Mouse (Mus musculus) heart, embryonic 11.5 days (tissue): ENCODE data around the gene Kif26b. TPM values are rescaled to one million over a fixed set of nuclear protein-coding genes. Genes with fewer than 3 reads are reported as not detected.

ENCODE experiments used
- ATAC-seq: fragments of 200-750 bp; cut with Nextera tagmentation; replicated peaks from 2 replicates; pipeline ENCODE4 v1.8.0; 2017; ENCODE audit warnings: moderate library complexity; ENCODE audit not compliant: insufficient number of reproducible peaks, low FRiP score, low TSS enrichment
- H3K27ac ChIP-seq: fragments of 300-500 bp; sonication (generic); 2 replicates; pipeline ENCODE4 v1.5.1; 2014; ENCODE audit warnings: mild to moderate bottlenecking, low read depth, low read length
- H3K27me3 ChIP-seq: fragments of 300-500 bp; sonication (generic); 2 replicates; pipeline ENCODE4 v1.6.1; 2014; ENCODE audit warnings: mild to moderate bottlenecking, low read length, mixed read lengths; ENCODE audit not compliant: control insufficient read depth, insufficient read depth
- H3K36me3 ChIP-seq: fragments of 300-500 bp; sonication (generic); 2 replicates; pipeline ENCODE4 v1.6.1; 2014; ENCODE audit warnings: mild to moderate bottlenecking, low read length, moderate library complexity, mixed read lengths; ENCODE audit not compliant: control insufficient read depth, insufficient read depth
- H3K4me1 ChIP-seq: fragments of 300-500 bp; sonication (generic); 2 replicates; pipeline ENCODE4 v1.6.1; 2014; ENCODE audit warnings: low read length; ENCODE audit not compliant: control insufficient read depth, insufficient read depth
- H3K4me2 ChIP-seq: fragments of 300-500 bp; sonication (generic); 2 replicates; pipeline ENCODE4 v1.6.1; 2014; ENCODE audit warnings: mild to moderate bottlenecking, moderate library complexity
- H3K4me3 ChIP-seq: fragments of 300-500 bp; sonication (generic); 2 replicates; pipeline ENCODE4 v1.5.1; 2014; ENCODE audit warnings: low read depth, low read length
- H3K9ac ChIP-seq: fragments of 300-500 bp; sonication (generic); 2 replicates; pipeline ENCODE4 v1.6.1; 2014; ENCODE audit warnings: mild to moderate bottlenecking, low read depth, low read length, moderate library complexity
- H3K9me3 ChIP-seq: fragments of 300-500 bp; sonication (generic); replicated peaks from 2 replicates; pipeline ENCODE4 v1.6.1; 2016; ENCODE audit warnings: low read length; ENCODE audit not compliant: control insufficient read depth
- WGBS: fragments of 180-500 bp; shearing (Covaris S2); extraction: QIAGEN DNeasy Blood & Tissue Kit; methylation state at CpG from one replicate; pipeline ENCODE4 v1.1.7; 2014; ENCODE audit not compliant: insufficient replicate concordance; 5-methylcytosine and 5-hydroxymethylcytosine counted together
- polyA plus RNA-seq: library from polyadenylated mRNA; unstranded; fragments of >200 nt; fragmentation: Nextera tagmentation; extraction: Ambion mirVana; gene quantifications from 2 replicates; pipeline ENCODE4 v1.2.1, GENCODE M21; 2014

Kif26b gene
- polyA plus RNA-seq, 1 experiment from 2014 or later: 18.9 TPM

DNA sequence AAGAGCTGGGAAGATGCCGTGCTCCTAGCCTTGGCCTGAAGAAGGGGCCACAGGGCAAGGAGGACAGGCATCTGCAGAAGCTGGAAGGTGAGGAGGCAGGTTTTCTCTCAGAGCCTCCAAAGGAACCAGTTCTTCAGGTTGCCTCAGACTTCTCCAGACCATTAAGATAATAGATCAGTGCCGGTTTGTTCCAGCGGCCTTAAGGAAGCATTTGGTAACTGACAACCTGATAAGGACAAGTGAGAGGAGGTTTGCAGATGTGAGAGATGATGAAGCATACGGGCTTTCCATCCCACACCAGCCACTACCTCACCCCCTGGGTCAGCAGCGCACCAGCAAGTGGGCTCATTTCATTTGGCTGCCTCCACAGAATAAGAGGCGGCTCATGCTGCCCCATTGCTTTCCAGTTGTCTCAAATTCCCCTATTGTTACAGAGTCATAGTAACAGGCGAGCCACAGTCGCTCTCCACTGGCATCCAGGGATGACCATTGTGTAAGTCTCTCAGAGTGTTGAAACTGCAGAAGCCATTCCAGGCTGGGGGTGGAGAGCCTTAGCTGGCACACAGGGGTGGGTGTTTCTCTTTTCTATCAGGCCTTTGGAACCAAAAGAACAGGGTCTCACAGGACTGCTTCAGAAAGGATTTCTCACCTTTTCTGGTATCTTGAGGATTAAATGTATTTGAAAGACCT, 156.2 kb downstream of the Kif26b start:
- WGBS: 53% methylated on average over 8 of the region's 8 CpGs
- H3K27ac ChIP-seq: no peak overlapping the region
- no peak overlapping the region for H3K4me3 ChIP-seq
- H3K9ac ChIP-seq: no peak overlapping the region
- H3K4me1 ChIP-seq: peaks cover 22% of the 10 kb centered on the region
- no peak overlapping the region for H3K4me2 ChIP-seq
- no peaks in the 10 kb centered on the region for H3K27me3 ChIP-seq
- H3K36me3 ChIP-seq: peaks cover 3% of the 10 kb centered on the region; the same call in 1 of the 2 replicates
- ATAC-seq: no peak
- no peaks in the 10 kb centered on the region for H3K9me3 ChIP-seq

- Histone ChIP-seq H3K9ac (no peak overlapping the region), H3K36me3 (no peaks in the 10 kb centered on the region), H3K4me2 (no peak overlapping the region), H3K27me3 (no peaks in the 10 kb centered on the region), H3K27ac (0 out of 2 replicates have a peak overlapping the region, but pooled peaks have one; percentile 41), H3K4me3 (no peak overlapping the region), H3K9me3 (no peaks in the 10 kb centered on the region), H3K4me1 (peaks cover 25% of the 10 kb centered on the region)
- ATAC-seq: no peak
Measured at GRCm38 (mm10) chr1:178686881-178687280, 158.0 kb downstream of the Kif26b start.

DNA sequence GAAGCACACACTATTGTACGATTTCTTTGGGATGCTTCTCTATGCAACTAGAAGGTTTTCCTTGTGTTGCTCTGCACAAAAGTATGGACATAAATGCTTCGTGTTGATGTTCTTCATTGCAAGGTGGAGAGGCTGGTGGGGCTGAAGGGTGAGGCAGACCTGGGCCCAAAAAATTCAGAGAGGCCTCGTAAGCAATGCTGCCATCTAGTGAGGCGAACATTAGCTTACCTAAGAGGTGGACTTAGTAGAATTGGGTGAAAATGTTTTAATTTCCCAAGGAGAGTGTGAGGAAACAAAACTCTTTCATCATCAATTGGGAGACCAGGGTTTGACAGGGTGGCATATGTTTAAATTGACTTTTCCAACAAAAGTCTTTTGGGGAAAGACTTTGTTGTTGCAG, 160.6 kb downstream of the Kif26b start:
- no peaks in the 10 kb centered on the region for H3K27me3 ChIP-seq
- no peaks in the 10 kb centered on the region for H3K9me3 ChIP-seq
- no peak for ATAC-seq
- 62% methylated on average over 4 of the region's 4 CpGs for WGBS
- H3K36me3 ChIP-seq: no peaks in the 10 kb centered on the region
- no peak overlapping the region for H3K27ac ChIP-seq
- no peak overlapping the region for H3K4me2 ChIP-seq
- H3K9ac ChIP-seq: no peak overlapping the region
- no peak overlapping the region for H3K4me3 ChIP-seq
- peaks cover 22% of the 10 kb centered on the region for H3K4me1 ChIP-seq

DNA sequence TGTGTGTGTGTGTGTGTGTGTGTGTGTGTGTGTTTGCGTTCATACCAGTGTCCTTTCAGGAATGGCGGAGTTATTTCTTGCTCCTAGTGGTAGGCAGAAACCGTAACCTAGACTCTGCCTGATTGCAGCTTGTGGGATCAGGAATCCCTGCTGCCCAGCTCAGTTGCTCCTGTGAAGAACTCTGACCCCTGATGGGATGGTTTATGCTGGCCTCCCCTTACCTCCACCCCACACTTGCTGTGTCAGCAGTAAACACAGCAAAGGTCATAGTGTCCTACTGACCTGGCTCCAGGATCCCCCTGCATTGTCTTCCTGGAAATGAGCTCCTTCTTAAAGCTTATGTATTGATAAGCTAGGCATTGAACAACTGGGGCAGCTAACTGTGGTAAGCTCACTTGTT, 162.8 kb downstream of the Kif26b start:
- ATAC-seq: no peak
- peaks cover 10% of the 10 kb centered on the region for H3K4me1 ChIP-seq
- H3K27ac ChIP-seq: no peak overlapping the region
- no peak overlapping the region for H3K9ac ChIP-seq
- H3K36me3 ChIP-seq: no peaks in the 10 kb centered on the region
- WGBS: 87% methylated on average over 3 of the region's 3 CpGs
- no peak overlapping the region for H3K4me3 ChIP-seq
- no peaks in the 10 kb centered on the region for H3K9me3 ChIP-seq
- no peak overlapping the region for H3K4me2 ChIP-seq
- no peaks in the 10 kb centered on the region for H3K27me3 ChIP-seq

GRCm38 (mm10) chr1:178700102-178700501, 171.2 kb downstream of the Kif26b start:
- H3K9me3 ChIP-seq: no peaks in the 10 kb centered on the region
- WGBS: 71% methylated on average over 4 of the region's 4 CpGs
- no peak overlapping the region for H3K4me3 ChIP-seq
- H3K36me3 ChIP-seq: no peaks in the 10 kb centered on the region
- no peaks in the 10 kb centered on the region; the same call in 1 of the 2 replicates for H3K4me1 ChIP-seq
- ATAC-seq: no peak
- H3K27me3 ChIP-seq: no peaks in the 10 kb centered on the region
- no peak overlapping the region for H3K4me2 ChIP-seq
- H3K27ac ChIP-seq: no peak overlapping the region
- no peak overlapping the region for H3K9ac ChIP-seq

- H3K36me3 ChIP-seq: peaks cover 4% of the 10 kb centered on the region
- WGBS: 50% methylated on average over 8 of the region's 8 CpGs
- no peak overlapping the region for H3K9ac ChIP-seq
- H3K4me3 ChIP-seq: no peak overlapping the region
- no peak overlapping the region for H3K4me2 ChIP-seq
- no peaks in the 10 kb centered on the region; the same call in 1 of the 2 replicates for H3K4me1 ChIP-seq
- ATAC-seq: no peak
- H3K27ac ChIP-seq: no peak overlapping the region
- no peaks in the 10 kb centered on the region for H3K9me3 ChIP-seq
- H3K27me3 ChIP-seq: no peaks in the 10 kb centered on the region
Measured at GRCm38 (mm10) chr1:178703496-178703895, 174.6 kb downstream of the Kif26b start.

GRCm38 (mm10) chr1:178707925-178708351, 179.0 kb downstream of the Kif26b start:
- H3K27me3 ChIP-seq: no peaks in the 10 kb centered on the region
- H3K4me2 ChIP-seq: no peak overlapping the region
- H3K27ac ChIP-seq: no peak overlapping the region
- H3K4me3 ChIP-seq: no peak overlapping the region
- H3K4me1 ChIP-seq: peaks cover 13% of the 10 kb centered on the region
- no peak for ATAC-seq
- WGBS: 62% methylated on average over 7 of the region's 7 CpGs
- H3K9me3 ChIP-seq: no peaks in the 10 kb centered on the region
- H3K36me3 ChIP-seq: peaks cover 4% of the 10 kb centered on the region
- H3K9ac ChIP-seq: no peak overlapping the region

GRCm38 (mm10) chr1:178708356-178708755, 179.4 kb downstream of the Kif26b start:
- WGBS: 86% methylated on average over 1 of the region's 1 CpGs
- no peak overlapping the region for H3K4me3 ChIP-seq

More at GRCm38 (mm10) chr1:178708356-178708755, 179.4 kb downstream of the Kif26b start:
- Histone ChIP-seq H3K27me3 (no peaks in the 10 kb centered on the region), H3K4me1 (peaks cover 14% of the 10 kb centered on the region), H3K9me3 (no peaks in the 10 kb centered on the region), H3K27ac (no peak overlapping the region), H3K36me3 (peaks cover 4% of the 10 kb centered on the region), H3K9ac (no peak overlapping the region), H3K4me2 (no peak overlapping the region)
- ATAC-seq: no peak
